Mouse (Mus musculus): Measurements from ENCODE around the gene Eif2ak4.

The Eif2ak4 gene

DNA sequence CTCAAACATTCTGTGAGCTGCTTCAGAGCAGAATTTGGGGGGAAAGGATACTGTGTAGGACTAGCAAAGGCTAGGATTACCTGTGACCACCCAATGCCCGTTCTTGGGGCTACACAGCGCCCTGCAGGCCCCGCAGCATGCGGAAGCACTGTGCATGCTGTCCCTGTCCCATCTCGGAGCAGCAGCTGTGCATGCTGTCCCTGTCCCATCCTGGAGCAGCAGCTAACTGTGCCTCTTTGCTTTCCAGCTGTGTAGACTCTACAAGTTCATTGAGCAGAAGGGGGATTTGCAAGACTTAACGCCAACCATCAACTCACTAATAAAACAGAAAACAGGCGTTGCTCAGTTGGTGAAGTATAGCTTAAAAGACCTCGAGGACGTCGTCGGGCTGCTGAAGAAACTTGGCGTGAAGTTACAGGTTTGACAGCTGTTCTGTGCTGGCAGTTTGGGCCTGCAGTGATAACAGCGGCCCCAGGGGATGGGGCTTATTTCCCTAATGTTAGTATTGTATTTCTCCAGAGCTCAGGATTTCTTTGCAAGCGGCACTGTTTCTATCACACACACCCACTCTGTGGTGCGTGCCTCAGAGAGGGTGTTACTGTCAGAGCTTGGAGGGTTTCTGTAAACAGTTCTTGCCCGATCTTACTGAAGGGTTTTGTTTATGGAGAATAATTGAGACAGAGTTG is 73.2 kb downstream of the Eif2ak4 start:
- no peak for DNase-seq (ENCODE audit: inconsistent age in 2 of 2, low spot score in 1 of 2)

DNA sequence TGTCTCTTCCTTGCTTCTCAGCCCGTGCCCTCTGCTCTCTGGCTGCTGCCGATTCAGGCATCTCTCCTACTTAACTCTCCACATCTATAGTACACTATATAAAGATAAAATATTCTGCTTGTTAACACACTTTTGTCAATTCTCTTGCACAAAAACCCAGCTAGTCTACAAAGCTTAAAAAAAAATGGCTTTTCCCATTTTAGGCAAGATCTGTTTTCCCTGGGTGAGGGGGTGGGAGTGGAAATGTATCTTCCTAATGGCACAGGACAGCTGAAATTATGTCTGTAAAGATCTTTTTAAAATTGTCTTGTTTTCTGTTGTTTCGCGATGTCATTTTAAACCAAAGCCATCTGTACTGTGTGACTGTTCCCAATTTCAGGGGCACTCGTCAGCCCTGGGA is 75.1 kb downstream of the Eif2ak4 start:
- no peak for DNase-seq (ENCODE audit: inconsistent age in 2 of 2, low spot score in 1 of 2)

DNA sequence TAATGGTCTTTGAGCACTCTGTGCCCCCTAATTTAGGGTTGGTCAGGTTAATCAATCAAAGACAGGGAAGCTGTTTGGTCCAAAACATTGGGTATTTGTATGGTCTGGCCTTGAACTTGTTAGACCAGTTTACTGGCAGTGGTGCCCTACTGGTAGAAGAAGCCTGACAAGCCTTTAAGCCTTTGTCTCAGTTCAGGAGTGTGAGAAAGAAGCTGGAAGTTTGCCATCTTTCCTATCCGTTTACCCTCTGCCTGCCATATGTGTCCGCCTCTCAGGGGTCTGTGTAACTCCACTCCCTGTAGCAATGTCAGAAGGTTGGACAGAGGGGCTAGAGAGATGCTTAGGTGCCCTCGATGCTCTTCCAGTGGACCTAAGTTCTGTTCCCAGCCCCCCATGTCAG is 76.0 kb downstream of the Eif2ak4 start:
- no peak for DNase-seq (ENCODE audit: inconsistent age in 2 of 2, low spot score in 1 of 2)

DNA sequence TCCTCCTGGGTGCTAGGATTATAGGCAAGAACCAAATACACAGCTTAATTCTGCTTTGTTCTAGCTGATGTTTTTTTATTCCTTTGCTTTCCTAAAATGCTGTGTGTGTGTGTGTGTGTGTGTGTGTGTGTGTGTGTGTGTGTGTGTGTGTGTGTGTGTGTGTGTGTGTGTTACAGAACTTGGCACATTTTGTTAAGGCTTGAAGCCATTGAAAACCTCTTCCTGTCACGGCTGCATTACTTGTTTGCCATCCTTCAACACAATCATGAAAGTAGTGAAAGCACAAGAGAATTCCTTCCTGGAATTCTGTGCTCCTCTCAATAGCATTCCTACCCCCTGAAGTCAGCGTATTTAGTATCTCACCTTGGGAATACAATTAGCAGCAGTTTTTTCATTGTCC is 77.5 kb downstream of the Eif2ak4 start:
- DNase-seq (ENCODE audit: inconsistent age in 2 of 2, low spot score in 1 of 2), result no peak

DNA sequence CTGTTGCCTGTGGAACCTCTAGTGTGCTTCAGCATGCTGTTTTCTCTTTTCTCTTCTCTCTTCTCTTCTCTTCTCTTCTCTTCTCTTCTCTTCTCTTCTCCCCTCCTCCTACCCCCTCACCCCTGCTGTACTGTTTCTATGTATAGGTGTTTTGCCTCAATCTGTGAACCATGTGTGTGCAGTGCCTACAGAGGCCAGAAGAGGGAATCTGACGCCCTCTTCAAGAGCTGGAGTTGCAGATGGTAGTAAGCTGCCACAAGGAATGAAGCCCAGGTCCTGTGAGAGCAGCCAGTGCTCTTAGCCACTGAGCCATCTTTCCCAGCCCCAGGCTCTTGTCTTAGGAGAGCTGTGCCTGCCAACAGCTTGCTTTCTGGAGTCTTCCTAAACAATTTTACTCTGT is 78.2 kb downstream of the Eif2ak4 start:
- no peak for DNase-seq (ENCODE audit: inconsistent age in 2 of 2, low spot score in 1 of 2)

DNA sequence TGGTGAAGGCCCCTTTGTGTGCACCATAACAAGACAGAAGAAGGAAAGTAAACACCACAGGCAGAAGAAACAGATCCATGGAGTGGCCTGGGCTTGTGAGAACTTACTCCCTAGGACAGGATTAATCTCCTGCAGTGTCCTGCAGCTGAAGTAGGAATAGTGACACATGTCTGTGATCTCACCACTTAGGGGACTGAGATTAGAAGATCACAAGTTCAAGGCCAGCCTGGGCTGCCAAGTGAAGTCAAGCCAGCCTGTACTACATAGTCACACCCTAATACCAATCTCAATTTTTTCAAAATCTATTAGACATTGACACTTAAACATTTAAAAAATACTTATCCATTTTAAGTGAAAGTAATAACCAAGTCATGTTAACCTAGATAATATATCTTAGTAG is 79.9 kb downstream of the Eif2ak4 start:
- peak; percentile 62 to 71 for DNase-seq (ENCODE audit: inconsistent age in 2 of 2, low spot score in 1 of 2)

DNA sequence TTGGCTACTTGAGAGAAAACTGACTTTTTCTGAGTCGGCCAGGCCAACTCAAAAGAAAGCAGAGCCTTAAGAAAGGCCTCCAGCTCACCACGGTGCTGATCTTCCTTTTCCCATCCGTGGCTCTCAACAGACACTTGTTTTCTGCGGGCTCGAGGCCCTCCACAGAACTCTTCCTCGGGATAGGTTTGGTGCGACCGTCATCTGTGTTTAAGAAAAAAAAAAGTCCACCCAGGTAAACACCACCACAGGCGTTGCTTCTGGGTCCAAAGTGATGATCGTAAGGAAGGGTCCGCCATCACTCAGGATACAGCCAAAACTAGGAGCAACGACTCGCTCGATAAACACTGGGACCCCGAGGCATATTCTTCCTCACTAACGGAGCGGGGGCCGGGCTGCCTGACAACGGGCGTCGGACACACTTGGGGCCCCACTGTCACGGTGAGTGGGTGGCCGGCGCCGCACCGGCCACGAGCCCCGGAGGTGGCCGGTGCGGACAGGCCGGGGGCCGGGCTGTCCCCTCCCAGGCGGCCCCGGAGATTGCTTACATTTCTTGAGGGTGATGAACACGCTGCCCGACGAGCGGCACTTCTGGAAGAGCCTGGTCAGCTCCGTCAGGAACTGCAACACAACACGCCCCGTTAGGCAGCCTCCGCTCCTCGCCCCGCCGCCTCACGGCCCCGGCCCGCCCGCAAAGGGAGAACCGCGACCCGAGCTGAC is 90.6 kb downstream of the Eif2ak4 start:
- peak in 1 of 2 experiments; percentile 53 for DNase-seq (ENCODE audit: inconsistent age in 2 of 2, low spot score in 1 of 2)

DNA sequence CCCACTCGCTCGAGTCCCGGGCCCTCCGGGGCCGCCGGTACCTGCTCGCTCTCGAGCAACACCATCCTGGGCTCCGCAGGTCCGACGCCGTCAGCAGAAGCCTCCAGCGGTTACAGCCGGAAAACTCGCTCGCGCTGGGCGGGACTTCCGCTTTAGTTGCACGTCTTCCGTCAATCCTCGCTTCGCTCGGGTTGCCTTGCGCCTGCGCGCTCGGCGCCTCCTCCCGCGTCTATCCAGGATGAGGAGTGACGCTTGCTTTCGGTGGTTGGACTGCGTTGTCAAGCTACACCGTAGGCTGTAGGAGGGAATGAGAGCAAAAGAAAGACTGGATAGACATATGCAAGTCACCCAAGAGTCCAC is 91.1 kb downstream of the Eif2ak4 start, which contains the start of gene Srp14:
Gene Srp14, minus strand, starts transcription at position 162 of the 360 bp plus-strand sequence.
- DNase-seq (ENCODE audit: inconsistent age in 2 of 2, low spot score in 1 of 2), result peak; percentile 94 to 97

DNA sequence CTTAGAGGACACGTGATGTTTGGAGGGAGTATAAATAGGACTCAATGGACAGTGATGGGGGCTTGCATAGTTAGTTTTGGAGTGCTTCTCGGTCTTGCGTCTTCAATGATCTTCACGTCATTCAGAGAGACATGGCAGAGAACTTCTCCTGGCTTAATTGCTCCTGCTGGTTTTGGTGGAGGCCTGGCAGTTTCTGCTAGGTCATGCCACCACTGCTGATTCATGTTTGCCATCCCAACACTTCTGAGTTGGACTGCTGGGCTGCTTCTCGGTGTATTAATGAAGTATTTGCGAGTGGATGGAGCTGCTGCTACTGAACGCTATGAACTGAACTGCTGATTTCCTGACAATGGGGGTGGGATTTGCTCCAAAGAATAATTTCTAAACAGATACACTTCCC is 92.5 kb downstream of the Eif2ak4 start:
- no peak for DNase-seq (ENCODE audit: inconsistent age in 2 of 2, low spot score in 1 of 2)

DNA sequence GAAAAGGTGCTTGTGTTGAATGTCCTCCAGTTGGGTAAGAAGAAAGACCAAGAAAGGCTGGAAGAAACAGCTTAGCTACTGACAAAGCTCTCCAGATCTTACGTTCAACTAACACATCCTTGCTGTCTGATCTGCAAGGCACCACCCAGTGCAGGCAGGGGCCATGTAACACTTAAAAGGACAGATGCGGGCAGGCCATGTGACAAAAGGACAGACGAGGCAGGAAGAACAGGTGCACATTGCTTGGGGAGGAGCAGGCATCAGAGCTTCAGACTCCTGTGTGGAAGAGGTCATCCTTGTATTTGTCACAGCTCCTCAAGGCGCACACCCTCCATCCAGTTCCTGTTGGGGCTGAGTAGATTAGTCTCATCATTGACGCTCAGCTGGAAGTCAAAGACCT is 94.6 kb downstream of the Eif2ak4 start:
- DNase-seq (ENCODE audit: inconsistent age in 2 of 2, low spot score in 1 of 2), result no peak

DNA sequence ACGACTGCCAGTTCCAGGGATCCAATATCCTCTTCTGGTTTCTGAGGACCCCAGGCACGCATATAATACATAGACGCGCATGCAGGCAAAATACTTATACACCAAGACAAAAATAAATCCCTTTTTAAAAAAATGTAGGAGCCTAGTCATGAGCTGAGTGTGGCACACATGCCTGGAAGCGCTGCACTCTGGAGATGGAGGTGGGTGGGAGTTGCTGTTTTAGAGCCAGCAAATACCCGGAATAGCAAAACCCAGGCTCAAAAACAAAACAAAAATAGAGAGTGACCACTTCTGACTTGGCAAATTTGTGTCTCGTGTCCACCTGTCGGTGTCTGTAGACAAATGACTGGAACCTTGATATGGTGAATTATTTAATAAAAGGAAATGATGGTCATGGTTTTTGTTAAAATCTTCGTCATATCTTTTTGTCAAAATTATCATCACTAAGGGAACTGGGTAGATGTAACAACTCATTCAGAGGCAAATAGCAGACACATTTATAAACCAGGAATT is 96.0 kb downstream of the Eif2ak4 start:
- no peak for DNase-seq (ENCODE audit: inconsistent age in 2 of 2, low spot score in 1 of 2)

DNA sequence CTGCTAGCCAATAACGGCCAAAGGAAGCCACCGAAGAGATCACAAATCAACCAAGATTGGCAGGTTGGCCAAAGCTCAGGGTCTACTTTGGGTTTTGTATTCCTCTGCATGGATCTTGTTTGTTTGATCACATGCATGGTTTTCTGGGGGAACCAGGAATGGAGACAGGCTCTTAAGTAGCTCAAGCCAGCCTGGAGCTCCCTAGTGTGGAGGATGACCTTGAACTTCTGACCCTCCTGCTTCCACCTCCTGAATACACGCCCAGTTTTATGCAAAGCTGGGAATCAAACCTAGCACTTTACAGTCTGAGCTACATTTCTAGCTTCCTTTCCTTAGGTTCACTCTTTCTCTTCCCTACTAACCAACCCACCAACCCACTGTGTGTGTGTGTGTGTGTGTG is 97.0 kb downstream of the Eif2ak4 start:
- no peak for DNase-seq (ENCODE audit: inconsistent age in 2 of 2, low spot score in 1 of 2)

DNA sequence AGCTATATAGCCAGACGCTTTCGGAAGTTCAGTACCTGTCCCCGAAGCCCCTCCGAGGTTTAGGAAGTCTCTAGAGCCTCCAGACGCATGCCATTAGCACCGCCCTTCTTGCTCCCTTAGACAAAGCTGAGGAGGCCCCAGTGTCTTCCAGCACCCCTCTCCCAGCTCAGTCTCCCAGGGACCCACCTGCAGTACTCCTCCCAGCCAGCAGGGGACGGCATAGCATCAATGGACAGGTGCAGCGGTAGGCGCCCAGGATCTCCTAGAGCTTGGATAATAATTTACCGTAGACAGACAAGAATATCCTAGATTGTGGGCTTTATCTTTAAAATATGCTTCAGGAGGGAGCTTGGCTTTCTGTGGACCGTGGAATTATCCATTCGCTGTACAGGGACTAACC is 98.5 kb downstream of the Eif2ak4 start:
- DNase-seq (ENCODE audit: inconsistent age in 2 of 2, low spot score in 1 of 2), result peak; percentile 81 to 94

DNA sequence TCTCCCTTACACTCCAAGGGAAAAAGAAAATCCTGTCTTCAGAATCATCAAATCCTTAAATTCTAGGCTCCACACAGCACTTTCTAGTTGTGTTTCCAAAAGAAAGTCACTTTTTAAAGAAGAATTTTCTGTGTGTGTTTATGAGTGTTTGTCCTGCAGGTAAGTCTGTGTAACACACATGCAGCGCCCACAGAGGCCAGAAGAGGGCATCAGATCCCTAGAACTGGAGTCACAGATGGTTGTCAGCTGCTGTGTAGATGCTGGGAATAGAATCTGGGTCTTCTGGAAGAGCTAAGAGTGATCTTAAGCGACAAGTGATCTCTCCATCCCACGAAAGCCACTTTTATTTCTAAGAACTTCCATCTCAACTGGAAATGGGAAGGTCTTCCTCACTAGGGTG is 99.4 kb downstream of the Eif2ak4 start:
- peak in 1 of 2 experiments; percentile 72 for DNase-seq (ENCODE audit: inconsistent age in 2 of 2, low spot score in 1 of 2)

DNA sequence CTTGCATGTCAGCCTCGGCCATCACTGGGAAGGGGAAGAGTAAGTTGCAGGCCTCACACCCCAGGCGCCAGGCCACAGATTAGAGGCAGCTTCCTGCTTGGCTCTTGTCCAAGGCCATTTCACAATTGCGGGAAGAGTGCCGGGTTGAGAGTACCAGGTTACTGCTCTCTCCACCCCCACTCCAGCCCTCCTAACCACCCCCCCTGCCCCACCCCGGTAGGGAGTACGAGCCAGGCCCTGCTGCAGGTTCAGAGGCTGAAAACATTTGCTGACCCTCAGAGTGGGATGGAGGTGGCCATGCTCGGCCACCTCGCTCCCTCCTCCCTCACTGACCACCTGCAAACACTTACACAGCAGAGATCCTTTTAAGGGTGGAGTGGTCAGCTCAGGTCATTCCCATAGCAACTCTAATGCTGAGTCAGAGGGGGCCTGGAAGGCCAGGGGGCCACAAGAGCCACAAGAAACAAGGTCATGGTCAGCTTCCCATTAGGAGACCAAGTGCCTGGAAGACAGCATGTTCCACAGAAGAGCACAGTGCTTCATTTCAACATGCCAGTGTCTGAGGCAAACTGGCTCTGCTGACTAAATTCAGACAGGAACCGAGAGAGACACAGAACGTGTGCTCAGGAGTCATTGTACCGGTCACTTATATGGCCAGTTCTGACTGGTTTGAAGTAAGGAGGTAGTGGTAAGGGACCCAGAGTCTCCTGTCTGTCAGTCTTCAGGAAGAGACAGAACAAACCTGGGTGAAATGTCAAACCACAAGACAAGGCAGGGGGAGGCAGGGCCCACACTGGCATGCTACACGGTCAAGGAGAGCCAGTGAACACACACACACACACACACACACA is 102.0 kb downstream of the Eif2ak4 start:
- peak; percentile 85 to 92 for DNase-seq (ENCODE audit: inconsistent age in 2 of 2, low spot score in 1 of 2)

DNA sequence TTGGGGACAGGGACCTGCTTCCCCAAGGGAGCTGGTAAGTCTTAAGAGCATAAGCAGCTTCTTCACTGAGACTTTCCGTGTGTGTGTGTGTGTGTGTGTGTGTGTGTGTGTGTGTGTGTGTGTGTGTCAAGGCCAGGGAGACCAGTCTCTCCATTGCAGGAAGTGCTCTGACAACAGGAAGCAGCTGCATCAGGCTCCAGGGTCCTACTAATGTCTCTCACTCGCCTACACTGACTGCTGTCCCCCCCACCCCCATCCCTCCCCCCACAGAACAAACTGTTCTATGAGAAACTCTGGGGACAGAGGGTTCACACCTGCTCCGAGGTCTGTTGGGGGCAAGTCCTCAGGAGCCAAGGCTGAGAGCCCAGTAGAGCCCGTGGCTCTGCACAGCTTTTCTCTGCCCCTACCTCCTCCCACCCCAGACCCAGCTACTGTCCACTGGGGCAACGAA is 102.9 kb downstream of the Eif2ak4 start:
- peak; percentile 58 to 76 for DNase-seq (ENCODE audit: inconsistent age in 2 of 2, low spot score in 1 of 2)

DNA sequence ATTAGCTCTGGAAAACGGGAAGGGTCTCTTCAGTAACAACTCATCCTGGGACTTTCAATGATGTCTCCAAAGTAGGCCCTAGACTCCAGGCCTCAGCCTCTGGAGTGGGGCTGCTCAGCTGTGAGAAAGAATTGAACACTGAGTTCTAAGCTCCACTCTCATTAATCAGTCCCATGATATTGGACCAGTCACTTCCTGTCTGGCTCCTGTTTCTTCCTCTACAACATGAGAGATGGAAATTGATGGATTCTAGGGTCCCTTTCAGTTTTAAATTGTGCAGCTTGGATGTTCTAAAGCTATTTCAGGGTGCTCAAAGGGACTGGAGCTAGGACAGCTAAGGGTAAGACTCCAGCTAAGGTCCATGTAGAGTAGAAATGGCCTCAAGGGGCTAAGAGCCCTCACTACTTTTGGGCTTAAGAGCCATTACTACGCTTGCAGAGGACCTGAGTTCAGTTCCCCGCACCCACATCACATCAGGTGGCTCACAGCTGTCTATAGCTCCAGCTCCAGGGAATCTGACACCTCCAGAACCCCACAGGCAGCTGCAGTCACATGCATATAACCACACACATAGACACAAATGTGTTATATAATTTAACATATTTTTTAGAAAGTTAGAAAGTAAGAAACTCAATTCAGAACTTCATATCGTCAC is 103.5 kb downstream of the Eif2ak4 start:
- peak in 1 of 2 experiments; percentile 57 for DNase-seq (ENCODE audit: inconsistent age in 2 of 2, low spot score in 1 of 2)

DNA sequence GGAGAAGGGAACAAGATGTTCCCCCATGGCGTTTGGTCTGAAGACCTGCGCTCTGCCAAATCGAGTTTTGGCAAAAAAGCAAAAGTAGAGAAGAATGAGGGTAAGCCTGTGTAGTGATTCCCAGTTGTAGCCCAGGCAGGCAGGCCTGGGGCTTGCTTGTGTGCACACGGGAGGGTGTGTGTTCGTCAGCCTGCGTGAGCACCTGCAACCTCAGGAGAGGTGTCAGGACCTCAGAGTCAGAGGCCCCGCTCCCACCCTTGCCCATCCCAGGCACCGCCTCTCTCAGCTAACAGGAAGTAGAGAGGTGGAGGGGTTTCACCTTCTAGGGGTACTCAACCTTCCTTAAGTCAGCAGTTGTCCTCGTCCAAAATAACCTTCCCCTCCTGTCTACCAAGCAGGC is 106.6 kb downstream of the Eif2ak4 start:
- no peak for DNase-seq (ENCODE audit: inconsistent age in 2 of 2, low spot score in 1 of 2)

DNA sequence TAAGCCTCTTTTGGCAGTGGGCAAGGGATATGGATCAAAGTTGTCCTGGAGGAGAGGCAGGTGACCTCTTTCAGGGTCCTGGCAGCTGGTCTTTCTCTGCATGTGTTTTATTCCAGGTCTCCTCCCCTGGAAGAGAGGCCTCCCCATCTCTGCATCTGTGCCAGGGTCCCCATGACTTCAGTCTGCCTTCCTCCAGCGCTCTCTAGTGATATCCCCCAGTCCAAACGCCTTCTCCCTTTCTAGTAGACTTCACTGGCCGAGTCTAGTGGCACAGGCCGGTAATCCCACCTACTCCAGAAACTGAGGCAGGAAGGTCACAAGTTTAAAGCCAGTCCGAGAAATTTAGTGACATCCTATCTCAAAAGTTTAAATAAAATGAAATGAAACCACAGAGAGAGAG is 109.5 kb downstream of the Eif2ak4 start:
- no peak for DNase-seq (ENCODE audit: inconsistent age in 2 of 2, low spot score in 1 of 2)

DNA sequence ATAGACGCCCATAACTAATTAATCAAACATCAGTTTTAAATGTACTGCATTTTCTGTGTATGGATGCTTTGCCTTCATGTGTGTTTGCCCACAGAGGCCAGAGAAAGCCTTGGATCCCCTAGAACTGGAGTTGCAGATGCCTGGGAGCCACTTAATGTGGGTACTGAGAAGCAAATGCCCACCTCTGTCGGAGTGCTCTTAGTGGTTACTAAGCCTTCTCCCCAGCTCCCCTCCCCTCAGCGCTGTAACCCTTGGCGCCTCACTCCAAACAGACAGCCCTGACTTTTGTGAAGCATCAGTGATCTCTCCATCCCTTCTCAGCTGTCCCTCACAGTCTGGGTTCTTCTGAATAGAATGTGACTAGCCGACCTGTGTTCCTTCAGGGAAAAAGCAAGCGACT is 110.1 kb downstream of the Eif2ak4 start:
- no peak for DNase-seq (ENCODE audit: inconsistent age in 2 of 2, low spot score in 1 of 2)

Measured in adrenal gland, adult (tissue).